Mouse (Mus musculus) monocyte, adult 2 months (primary cell): Measurements from ENCODE around the gene Prdm15.

ENCODE experiments used
- DNase-seq, 2 experiments: peaks; one replicate each; pipeline ENCODE4 v3.0.0; 2022; ENCODE audit warnings: low spot score in 2 of 2, low read depth in 1 of 2

The Prdm15 gene

GRCm38 (mm10) chr16:97851741-97852319, at the start of gene Prdm15:
Prdm15 (minus strand) TSS chr16:97851850.
- peak; percentile 31 to 67 for DNase-seq

DNA sequence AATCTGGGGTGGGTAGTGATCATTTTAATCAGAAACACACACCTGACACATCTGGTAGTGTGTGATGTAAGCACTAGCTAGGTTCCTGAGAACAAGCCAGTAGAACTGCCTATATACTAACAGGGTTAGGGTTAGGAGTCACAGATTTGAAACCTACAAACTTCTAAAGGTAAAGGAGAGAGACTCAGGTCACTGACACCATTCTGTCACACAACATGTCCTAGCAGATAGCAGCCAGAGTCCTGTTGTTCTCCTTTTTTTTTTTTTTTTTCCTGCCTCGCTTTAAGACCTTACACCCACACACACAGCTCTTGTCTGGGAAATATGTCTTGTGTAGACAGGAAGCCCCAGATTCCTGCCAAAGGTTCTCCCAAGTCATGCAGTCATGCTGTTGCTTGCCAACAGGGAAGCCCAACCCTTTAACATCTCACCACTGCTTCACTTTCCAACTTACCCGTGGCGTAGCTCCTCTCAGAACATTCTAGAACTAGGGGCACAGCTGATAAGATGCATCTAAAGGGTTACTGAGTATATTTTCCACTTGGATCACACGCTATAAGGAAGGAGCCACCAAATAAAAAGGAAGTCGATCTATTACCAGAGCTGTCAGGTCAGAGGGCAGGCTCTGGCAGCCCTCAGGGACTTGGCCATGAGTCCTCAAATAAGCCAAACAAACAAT, 45.8 kb upstream of the Prdm15 start:
- DNase-seq = no peak

DNA sequence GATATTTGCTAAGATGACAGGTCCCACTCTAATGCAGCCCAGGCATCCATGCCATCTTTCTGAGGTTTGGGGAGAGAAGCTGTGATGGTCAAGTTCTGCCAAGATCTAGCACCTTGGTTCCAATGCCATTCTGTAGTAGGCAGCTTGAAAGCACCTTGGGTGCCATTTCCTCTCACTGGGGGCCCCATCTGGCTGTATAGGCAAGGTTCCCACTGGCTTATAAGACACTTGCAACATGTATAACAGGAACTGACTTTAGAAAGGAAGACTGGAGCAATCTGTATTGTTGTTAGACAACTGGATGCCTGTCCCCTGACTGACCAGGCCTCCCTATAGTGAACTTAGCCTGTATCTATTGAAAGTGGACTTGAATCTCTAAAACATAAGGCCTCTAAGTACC, 36.1 kb upstream of the Prdm15 start:
- no peak for DNase-seq

DNA sequence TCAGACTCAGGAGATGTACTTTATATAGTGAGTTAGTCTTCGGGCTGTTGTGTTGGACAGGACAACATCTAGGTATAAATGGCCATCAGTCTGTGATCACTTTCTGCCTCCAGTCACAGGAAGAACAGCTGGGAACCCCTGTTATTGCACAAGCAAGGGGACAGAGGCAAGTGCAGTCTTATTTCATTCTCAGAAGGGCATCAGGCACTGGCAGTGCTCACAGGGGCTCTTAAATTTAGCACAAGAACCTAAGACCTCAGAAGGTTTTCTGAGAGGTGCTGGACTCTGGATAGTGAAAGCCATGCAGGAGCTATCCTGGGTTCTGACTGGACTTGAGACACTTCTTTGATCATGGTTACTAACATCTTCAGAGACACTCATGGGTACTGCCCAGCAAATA, 32.0 kb upstream of the Prdm15 start:
- DNase-seq = no peak

- DNase-seq = no peak
Observed at GRCm38 (mm10) chr16:97882891-97883290, 31.2 kb upstream of the Prdm15 start.

- peak; percentile 7 to 9 for DNase-seq
Observed at GRCm38 (mm10) chr16:97879134-97879533, 27.5 kb upstream of the Prdm15 start.

DNA sequence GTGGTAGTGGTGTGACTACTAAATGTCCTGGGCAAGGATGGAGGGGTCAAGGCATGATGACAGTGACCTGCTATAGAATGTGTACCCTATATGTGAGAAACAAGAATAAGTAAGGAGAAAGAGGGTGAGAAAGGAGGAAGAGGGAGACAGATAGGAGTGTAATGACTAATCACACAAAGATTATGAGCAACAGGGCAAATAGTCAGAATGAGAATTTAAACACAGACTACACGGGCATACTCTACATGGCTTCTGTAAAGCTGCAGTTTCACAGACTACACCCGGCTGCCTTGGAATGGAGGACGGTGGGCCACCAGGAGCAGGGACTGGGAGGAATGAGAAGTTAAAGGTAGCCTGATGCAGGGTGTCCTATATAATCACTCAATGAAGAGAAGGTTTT, 25.9 kb upstream of the Prdm15 start:
- DNase-seq = no peak

DNA sequence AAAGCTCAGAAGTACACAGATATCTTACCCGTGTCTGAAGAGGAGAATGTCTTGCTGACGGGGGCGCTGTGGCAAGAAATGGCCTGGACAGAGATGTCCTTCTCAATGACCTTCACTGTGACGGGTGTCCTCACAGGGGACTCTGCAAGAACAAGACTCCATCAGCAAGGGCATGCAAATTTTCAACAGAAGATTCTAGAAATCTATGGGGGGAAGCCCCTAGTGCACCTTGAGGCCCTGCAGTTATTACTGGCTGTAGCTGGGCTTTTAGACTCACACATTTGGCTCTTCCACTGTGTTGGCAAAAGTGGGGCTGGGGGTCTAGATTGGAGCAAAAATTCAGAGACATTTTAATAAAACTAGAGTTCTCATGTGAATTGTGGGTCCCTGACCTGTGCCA, 23.5 kb upstream of the Prdm15 start:
- DNase-seq = no peak

DNA sequence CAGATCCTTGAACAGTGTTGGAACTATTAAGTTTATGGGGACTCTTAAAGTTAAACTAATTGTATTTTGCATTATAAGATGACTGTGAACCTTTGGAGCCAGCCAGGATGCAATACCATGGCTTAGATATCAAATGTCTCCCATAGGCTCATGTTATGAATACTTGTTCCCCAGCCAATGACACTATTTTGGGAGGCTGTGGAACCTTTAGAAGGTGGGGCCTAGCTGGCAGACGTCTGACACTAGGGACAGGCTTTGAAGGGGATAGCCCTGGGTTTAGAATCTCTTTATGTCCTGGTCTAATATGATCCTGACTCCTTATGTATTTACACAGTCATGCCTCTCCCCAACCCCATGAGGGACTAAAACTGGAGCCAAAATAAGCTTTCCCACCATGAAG, 22.7 kb upstream of the Prdm15 start:
- no peak for DNase-seq

DNA sequence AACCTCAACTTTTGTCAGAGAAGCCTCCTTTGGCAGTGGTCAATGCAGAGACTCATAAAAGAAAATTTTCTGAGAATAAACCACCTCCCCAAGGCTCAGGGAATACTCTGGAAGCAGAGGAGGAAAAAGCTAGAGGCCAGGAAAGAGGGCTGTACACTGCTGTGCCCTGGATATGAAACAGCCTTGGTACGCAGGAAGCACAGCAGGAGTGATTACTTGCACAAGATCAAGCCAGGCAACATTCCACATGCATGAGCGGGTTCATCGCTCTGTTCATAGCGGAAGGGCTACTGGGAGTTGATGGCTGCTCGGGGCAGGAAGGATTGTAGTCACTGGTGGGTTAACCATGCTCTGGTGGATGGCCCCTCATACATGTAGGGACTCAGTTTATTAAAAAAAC, 21.0 kb upstream of the Prdm15 start:
- no peak for DNase-seq

GRCm38 (mm10) chr16:97869193-97870102, 17.8 kb upstream of the Prdm15 start:
- DNase-seq = no peak

- no peak for DNase-seq
Observed at GRCm38 (mm10) chr16:97863932-97864467, 12.3 kb upstream of the Prdm15 start.

- no peak for DNase-seq
Observed at GRCm38 (mm10) chr16:97856050-97856449, 4.4 kb upstream of the Prdm15 start.

- peak; percentile 66 to 81 for DNase-seq
Observed at GRCm38 (mm10) chr16:97851061-97851740, 449 bp downstream of the Prdm15 start.

- no peak for DNase-seq
Observed at GRCm38 (mm10) chr16:97850667-97851060, 986 bp downstream of the Prdm15 start.

DNA sequence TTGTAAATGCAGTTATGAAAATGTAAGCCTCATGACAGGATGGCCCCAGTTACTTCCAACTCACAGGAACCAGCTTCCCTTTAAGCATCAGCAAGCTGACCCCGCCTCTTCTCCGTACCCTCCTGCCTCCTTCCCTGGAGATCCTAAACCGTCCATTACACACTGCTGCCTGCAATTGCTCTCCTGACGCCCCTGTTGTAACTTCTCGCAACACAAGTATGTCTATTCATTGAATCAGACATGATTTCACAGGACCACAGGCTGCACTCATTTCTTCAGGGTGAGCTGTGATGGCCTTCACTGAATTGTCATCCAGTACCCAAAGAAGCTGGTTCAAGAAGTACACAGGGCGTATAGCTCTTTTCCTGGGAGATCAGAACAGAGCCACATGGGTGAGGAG, 2.8 kb downstream of the Prdm15 start:
- no peak for DNase-seq

GRCm38 (mm10) chr16:97844967-97845937, 6.4 kb downstream of the Prdm15 start:
- DNase-seq = no peak

GRCm38 (mm10) chr16:97832154-97832553, 19.5 kb downstream of the Prdm15 start:
- no peak for DNase-seq

DNA sequence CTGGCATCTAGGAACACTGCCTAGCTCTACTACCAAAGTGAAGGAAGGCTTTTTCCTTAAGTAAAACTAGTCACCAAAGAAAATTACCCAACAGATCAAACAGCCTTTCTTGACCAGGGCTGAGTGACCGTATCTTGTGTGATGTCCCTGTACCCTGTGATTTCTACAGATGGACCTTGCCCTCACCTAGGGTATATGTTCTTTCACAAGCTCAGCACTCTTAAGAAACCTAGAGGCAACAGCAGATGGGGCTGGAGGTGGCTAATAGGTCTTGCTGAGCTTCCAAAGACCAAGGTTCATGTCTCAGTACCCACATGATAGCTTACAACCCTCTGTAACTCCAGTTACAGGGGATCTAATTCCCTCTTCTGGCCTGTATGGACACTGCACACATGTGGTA, 23.4 kb downstream of the Prdm15 start:
- no peak for DNase-seq
